Mouse (Mus musculus): ENCODE results near the gene Egln3.

Gene Egln3

DNA sequence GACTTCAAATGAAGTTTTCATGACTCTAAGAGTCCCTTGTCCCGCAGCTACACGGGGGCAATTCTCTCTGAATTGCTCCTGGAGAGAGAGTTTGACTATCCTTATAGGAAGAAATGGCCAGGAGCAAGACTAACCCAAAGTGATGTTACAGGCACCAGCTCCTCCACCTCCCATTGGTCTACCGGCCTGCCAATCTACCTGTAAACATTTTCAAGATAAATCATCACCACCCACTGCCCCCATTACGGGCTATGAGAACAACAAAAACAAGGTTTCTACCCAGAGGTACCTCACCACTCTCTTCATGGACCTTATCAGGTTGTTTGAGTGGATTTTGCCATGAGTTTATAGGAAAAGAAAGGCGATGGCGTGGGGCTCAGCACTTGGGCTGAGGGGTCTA lies 1.4 kb downstream of the Egln3 start:
- DNase-seq = no peak

DNA sequence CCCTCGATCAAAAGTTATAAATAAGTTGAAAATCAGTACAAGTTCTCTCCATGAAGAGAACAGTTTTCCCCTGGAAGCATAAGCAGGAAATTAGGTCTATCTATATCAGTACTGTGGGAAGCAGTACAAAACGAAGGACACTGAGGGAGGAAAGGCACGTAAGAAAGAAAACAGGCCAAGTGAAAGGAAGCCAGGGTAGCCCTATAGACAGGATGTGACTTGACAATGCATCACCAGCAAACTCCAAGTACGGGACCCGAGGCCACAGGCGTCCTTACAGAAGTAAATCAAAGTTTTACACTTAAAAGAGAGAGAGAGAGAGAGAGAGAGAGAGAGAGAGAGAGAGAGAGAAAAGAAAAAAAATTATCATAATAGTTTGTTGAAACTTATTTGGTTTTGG lies 2.8 kb downstream of the Egln3 start:
- DNase-seq = no peak

DNA sequence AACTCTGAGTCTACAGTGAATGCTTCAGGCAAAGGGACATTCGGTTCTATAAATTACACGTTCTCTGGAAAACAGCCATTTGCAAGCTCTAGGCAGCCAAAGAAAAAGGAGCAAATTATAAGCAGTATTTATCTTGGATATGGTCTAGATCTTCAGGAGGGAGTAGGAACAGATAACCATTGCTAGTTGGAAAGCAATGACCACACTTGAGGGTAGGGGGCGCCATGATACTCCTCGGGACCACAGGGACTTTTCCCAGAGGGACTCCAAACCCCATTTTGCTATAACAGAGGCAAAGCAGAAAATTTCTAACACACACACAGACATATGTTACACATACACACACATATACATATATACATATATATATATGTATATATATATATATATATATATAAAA lies 3.5 kb downstream of the Egln3 start:
- DNase-seq = no peak

DNA sequence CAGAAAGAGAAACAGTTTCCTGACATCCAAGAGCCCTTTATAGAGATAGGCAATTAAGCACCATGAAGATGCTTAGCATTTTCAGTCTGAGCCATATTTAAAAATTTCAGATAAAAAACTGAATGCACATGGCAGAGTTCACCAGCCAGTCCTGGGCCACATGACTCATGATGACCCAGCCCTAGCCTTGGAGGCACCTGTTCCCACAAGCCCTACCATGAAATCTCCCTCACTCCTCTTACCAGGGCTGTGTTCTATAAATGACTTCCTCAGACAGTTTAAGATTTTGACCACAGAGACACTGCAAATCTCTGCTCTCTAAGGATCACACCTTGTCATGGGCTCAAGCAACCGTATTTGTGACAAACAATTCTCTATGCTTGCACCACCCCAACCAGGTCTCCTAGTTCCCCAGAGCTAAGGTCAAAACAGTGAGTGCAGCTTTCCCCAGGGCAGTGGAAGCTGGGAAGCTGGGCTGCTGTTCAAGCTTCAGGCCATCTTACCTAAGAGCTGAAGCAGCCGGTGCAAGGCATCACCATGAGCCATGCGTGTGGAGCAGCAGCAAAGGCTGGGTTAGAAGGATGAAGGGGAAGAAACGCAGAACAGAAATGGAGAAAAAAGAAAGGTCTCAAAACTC lies 5.3 kb downstream of the Egln3 start:
- no peak for DNase-seq

DNA sequence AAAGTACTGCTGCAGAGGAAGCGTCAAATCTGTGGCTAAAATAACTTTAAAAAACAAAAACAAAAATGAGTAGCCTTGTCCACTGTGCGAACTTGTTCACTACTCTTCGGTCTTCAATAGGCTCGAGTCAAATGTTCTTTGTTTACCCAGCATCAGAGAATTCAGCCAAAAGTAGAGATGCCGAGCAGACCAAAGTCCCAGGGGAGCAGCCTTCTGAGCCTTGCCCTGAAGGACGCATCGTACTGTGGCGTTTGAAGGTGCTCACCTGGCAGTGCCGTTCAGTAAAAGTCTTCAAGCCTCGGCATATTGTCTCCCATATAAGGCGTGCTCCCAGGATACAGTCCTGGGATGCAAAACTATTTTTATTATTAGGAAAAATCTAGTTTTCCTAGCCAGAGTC lies 5.8 kb downstream of the Egln3 start:
- DNase-seq = no peak

DNA sequence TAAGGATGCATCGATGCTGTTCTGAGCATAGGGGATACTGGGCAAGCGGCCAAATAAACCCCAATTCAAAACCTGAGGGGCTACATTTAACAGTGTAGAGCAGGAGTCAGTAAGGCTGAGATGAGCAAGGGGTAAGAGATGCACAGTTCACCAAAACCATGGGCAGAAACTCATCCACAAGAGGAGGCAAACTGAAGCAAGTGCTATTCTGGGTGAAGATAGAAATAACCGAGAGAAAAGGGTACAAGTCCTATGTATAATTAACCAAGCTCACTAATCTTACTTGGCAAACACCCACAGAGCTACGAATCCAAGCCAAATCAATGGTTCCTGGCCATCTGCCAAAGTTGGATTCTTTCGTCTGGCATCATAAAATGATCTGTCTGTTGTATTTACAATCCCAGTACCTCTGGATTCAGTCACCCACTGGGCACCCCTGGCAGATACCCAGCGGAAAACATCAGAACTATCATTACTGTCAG lies 6.3 kb downstream of the Egln3 start:
- no peak for DNase-seq

DNA sequence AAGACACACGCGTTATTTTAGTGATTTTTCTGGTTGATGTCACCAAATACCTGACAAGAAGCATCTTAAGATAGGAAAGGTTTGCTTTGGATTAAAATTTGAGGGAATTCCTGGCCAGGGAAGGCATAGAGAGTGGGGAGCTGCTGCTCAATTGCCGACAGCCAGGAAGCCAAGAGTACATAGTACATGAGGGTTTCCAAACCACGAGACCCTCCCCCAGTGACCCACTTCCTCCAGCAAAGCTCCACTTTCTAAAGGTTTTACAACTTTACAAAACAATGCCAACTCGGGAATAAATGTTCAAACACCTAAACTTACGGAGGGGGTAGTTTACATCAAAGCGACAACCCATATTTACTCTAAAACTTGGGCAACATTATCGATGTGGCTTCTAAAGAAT lies 6.8 kb downstream of the Egln3 start:
- DNase-seq = no peak

DNA sequence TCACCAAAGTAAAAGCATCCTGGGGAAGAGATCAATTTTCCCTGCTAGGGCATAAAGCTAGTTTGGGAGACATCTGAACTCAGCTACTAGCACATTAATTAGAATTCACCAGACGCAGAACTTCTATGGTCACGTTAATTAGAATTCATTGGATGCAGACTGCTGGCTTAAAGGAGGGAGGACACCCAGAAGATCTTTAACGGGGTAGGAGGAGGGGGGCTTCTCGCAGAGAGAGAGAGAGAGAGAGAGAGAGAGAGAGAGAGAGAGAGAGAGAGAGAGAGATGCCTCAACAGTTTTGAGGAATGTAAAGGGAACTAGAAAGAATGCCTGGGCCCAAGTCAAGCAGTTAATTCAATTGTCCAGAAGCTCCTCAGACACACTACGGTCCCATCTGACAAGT lies 9.5 kb downstream of the Egln3 start:
- DNase-seq = no peak

DNA sequence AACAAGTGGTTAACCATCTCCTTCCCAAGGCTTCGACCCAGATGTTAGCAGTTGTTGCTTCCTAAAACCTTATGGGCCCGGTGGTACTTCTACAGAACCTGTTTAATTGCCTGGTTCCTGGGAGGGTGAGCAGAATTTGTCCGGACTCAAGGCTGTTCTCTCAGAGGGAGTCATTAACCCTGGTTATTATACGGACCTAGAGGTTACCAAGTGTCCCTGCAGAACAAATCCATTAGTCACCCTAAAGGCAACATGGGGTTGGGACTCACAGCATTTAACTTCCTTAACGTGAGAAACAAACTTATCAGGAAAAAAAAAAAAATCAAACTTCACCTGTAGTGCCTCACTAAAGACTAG lies 11.4 kb downstream of the Egln3 start:
- DNase-seq = no peak

DNA sequence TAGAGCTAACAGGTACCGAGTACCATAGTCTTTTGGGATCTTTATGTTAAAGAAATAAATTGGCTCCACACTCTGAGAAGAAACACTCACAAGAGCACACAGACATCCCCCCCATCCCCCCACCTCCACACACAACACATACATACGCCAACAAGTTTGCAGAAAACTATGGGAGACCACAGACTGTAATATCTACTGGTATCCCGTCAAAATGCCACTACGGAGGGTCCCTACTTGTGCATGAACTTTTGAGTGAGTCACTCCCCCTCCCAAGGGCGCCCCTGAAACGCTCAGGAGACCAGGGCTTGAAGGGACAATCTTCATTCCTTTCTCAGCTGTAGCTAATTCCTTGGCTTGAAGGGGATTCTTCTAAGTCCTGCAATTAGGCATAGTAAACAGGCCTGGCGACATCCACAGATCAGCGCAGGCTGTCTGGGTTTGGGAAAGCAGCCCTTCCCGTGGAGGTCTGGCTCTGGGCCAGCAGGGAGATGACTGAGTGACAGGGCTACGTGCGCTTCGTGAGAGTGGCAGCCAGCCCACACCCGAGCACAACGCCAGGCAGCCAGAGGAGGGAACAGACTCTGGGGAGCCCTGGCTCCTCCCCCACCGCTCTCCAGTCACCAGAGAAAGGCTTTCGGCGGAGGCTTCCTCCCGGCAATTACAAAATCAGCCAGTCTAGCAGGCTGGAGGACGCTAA lies 11.9 kb downstream of the Egln3 start:
- DNase-seq = peak; percentile 85

DNA sequence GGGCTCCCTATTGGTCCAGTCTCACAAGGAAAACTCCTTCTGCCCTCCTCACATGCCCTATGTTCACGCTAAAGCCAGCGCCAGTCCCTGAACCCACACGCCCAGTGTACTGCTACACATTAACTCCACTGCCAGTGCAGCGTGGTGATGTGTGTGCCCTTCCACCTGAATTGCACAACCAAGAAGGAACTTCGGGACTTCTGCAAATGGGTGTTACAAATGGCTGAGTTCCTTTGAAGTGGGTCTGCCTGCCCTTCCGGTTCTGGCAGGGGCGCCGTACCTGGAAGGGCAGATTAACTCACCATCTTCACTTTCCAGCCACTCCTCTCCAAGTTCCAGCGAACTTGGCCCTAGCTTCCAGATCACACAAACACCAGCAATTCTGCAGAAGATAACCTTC lies 12.5 kb downstream of the Egln3 start:
- no peak for DNase-seq

DNA sequence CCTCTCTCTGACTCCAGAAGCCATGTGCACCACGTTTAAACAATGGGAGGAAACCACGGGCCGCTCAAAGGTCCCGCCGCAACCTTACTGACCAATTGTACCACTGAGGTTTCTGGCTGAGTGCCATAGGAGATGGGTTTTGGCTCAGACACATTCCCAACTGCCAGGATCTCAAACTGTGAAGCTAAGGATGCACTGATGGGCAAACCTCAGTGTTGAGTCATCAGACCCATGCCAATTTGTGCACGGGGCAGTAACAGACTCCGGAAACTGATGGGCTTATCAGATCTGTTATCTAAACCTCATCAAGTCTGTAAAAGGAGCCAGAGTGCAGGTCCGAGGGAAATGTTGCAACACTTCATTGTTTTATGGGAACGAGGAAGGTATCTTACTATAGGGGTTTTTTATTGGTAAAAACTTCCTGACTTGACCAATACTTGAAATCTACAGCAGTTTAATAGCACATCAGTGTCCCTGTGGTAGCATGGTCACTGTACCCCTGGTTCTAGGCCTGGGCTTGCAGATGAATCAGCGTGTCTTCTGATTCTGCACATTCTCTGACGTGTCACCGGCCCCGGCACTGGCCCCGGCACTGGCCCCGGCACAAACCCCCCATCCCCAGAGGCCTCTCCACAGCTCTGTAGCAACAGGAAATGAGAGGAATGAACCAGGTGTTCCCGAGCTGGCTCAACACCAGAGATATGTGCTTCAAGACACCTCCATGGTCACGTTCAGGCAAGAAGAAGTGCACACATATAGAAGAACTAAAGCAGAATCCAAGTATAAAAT lies 15.7 kb downstream of the Egln3 start:
- no peak for DNase-seq

DNA sequence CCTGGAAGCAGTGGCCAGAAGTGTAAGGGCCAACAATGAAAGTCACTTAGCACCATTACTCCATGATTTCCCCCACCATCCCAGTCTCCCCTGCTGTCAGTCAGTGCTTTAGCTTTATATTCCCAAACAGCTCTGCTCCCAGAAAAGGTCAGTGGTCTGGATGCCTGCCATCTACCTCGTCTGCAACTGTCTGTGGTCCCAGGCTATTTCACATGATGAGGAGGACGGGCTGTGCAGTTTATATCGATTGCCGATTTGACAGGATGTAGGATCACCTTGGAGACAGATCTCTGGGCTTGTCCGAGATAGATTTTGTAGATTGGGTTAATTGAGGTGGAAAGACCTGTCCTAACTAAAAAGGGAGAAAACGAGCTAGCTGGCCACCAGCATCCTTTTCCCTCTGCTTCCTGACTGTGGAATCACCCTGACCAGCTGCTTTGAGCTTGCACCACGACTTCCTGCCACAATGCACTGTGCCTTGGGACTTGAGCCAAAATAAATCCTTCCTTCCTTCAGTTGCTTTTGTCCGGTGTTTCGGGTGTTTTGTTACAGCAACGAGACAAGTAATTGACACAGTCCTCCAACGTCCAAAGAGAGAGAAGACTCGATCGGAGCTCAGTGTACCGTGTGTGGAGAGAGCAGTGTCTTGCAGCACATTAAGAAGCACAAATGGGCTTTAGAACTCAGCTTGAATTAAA lies 16.6 kb downstream of the Egln3 start:
- no peak for DNase-seq

DNA sequence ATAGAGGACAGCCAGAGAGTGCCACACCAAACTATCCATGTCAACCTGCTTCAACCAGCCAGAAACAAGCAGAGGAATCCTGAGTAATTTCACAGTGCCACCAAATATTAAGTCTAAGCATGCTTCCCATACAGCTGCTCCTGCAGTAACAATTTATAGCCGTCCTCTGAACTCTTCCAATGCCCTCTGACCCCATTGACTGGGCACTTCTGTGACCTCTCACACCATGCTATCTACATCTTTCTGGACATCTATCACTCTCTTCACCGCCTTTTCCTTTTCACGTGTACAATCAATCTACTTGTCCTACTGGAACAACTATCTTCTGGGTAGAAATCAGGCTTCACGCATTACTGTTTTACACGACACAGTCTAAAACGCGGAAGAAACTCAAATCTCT lies 19.4 kb downstream of the Egln3 start:
- no peak for DNase-seq

DNA sequence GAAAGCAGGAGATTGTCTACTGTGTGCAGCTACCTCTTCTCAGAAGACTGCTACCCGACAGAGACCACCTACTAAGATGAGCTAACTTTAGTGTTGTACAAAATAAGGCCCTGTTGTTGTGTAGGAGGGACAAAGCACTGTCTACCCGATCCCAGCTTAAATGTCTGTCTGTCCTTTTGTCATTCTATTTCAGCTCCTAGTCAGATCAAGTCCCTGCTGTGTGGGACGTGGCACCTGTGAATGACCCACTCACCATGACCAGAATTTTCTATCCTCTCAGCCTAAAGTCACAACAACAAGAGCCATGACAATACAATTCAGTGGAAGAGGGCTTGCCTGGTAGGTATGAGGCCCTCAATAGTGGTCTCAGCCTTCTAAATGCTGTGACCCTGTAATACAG lies 25.3 kb downstream of the Egln3 start:
- DNase-seq = no peak

DNA sequence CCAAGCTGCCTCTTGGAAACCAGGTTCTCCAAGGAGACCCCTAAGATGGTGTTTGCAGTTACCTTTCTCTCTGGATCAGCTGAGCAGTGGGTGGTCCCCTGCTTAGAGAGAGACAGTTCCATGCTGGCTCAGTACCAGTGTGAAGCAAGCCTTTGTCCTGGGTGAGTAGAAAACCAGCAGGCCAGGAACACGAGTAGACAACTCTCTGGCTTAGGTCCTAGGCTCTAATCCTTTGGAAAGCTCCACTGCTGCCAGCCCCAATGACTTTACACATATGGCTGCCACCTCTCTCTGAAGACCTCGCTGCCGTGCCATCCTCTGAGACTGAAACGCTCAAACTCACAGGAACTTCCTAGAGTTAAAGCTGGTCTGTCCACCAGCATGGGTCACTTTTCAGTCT lies 34.9 kb downstream of the Egln3 start:
- DNase-seq = no peak

DNA sequence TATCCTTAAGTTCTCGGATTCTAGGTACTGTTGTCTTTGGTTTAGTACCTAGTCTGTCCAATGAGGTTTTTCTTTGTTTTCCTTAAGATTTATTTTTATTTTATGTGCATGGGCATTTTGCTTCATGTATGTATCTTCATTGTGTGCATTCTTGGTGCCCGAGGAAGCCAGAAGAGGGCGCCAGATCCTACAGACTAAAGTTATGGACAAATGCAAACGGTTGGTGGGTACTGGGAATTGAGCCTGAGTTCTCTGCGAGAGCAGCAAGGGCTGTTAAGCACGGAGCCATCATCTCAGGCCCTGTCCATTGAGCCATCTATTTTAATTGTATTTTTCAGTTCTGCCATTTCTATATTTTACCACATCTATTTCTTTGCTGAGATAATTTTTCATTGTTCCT lies 35.9 kb downstream of the Egln3 start:
- no peak for DNase-seq

DNA sequence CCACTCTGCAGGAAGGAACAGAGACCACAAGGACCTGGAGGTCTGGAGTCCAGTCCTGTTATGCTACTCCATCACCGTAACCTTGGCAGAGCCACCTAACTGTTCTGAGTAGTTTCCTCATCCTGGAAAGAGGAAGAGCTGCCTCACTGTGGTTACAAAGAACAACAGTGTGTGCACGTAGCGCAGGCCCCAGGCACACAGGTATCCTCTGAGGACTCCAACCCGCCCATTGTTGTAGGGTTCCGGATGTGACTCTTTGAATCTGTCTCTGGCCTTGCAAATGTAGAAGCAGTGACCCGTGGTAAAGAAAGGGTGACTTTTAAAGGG lies 39.0 kb downstream of the Egln3 start:
- no peak for DNase-seq

DNA sequence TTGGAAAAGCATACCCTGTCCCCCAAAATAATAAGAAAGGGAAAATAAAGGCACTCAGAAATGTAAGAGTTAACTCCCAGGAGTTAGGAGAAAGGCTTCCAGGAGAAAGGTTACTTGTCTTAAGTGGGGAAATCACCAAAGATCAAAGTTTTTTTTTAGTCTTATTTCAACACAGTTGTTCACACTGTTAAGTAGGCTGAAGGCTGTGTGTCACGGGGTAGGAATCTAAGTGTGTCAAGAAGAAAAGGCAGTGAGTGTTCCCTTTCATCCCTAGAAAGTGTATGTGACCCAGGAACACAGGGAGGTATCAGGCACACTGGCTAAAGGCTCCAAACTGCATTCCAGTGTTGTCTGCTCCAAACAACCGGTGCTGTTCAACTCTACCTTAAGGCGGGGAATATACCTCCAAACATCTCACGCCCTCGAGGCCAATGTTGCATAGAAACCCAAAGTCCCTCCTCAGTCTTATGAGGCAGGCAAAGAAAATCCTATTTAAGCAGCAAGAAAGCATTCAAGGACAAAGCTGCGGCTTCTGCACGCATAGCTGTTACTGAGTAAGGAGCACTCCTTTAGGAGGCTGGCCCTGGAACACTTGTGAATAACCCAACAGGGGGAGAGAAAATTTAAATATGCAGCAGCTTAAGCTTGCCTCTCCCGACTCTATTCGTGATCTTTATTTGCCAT lies 39.5 kb downstream of the Egln3 start:
- DNase-seq = no peak

DNA sequence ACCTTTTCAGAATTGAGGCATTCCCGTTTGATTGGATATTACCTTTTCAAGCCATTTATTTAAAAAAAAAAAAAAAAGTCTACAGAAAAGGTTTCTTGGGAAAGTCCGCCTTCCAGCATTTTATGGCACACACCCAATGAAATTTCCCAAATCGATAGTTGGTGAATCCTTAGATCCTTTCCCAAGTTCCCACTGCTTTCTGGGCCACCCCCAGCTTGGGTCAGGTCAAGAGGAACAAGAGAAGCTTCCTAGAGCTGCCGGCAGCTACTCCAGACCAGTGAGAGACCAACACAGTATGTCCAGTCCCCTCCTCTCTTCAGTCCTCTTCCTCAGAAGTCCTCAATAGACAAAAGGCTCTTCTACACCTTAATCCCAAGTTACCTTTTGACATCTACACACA lies 40.5 kb downstream of the Egln3 start:
- DNase-seq = no peak

DNA sequence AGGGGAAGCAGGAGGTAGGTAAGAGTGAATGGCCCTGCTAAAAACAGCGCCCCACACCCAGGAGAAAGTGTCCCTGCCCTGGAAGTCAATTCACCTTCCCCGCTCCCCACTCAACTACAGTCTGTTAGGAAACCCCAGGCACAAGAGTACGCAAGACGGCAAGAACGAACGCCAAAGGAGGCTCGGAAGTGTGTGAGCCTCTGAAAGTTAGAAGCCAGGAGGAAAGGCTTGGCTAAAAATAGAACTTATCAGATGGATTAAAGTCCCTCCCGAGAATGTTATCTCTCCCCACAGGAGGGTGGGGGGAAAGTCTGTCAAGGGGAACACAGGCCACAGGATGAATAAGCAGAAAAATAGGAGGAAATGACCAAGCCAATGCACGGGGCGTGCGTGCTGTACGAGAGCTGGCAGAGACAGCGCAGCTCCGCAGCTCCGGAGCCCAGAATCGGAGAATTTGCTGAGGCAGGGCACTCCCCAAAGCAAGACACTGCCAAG lies 41.0 kb downstream of the Egln3 start:
- no peak for DNase-seq

DNA sequence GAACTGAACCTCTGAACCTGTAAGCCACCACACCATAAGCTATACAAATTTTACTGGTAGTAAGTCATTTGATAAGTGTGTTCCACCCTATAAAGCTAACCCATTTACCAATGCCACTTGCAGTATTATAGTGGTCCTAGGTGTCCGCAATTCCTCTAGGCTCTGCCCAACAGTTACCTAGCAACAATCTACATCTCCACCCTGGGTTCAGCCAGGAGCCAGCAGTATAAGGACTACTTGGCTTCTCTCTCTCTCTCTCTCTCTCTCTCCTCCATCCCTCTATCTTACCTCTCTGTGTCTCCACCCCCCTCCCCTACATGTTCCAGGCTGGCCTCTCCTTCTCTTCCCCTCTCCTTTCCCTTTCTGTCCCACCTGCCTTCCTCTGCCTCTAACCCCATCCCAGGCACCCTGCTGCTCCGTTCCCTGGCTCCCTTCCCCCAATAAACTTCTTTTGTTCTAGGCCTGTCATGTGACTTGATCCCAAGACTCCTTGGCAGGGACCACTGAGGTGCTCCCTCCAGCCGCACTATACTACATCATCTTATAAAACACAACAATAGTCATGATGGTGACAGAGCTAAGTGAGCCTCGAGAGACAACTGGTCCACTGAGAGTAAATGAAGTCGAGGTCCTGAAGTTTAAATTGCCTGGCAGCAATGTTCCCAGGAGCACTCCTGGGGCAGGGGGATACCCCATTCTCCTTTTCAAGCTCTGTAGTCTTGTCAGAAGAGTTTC lies 42.0 kb downstream of the Egln3 start:
- DNase-seq = no peak

Measured in right cerebral cortex, adult 18-20 months (tissue).